Comparison of ENCODE assay signal across 8 mouse cellular contexts in the genomic region with DNA sequence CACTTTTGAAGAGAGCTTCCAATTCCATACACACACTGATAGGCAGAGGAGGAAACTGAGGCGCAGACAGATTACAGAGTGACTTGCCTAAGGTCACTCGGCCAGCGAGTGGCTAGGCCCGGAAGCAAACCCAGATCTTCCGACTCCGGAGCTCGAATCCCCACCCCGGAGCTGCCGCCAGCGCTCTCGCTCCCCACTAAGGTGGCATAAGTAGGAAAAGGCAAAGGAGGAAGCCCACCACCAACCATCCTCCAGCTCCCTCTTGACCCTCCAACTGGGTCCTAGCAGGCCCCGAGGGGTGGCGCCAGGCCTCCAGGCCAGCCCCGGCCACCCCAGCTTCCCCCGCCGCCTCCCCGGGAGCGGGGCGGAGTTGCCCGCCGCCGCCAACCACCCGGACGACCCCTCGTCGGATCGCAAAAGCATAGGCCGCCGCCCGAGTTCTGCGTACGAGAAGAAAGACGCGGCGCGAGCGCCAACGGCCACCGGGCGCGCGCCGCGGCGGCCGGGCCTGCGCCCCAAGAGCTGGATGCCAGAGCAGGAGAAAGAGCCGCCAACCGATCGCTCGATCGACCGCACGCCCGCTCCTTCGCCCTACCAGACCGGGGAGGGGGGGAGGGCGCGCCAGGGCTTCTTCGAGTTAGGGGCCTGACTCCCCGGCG. TPM values are rescaled to one million over a fixed set of nuclear protein-coding genes. Genes with fewer than 3 reads are reported as not detected.
DNase-seq lines count a peak whose midpoint lies in the region; ATAC-seq and TF ChIP-seq lines count a peak whose summit lies in the region.

No protein-coding gene starts in this region.

- peak; percentile 63 for ATAC-seq in hindbrain, embryonic 11.5 days (ENCODE audit: low FRiP score)
- ATAC-seq in neural tube, embryonic 14.5 days (ENCODE audit: low read depth): peak; percentile 47

- peak in 1 of 2 experiments; percentile 28; a peak in 1 of 4 replicates for TF ChIP-seq POLR2A in MEL (IDR thresholded peaks at IDR 0.05; ENCODE audit: control insufficient read depth in 1 of 2, insufficient read depth in 1 of 2, low read depth in 1 of 2, low read length in 2 of 2, poor library complexity in 1 of 2)

- TF ChIP-seq EP300 in MEL (IDR thresholded peaks at IDR 0.05; ENCODE audit: low read depth in 1 of 2, low read length in 2 of 2): no peak

- no peak for TF ChIP-seq CTCF in MEL (IDR thresholded peaks at IDR 0.05 in 2 of 3, conservative IDR thresholded peaks at IDR 0.05 in 1 of 3; ENCODE audit: control insufficient read depth in 1 of 3, insufficient read depth in 1 of 3, low read depth in 2 of 3, low read length in 3 of 3, poor library complexity in 1 of 3, severe bottlenecking in 1 of 3)

- no peaks in the 10 kb centered on the region for H3K9me3 ChIP-seq in MEL (replicated peaks; ENCODE audit: insufficient read depth, low read length)
- H3K9me3 ChIP-seq in embryonic facial prominence, embryonic 10.5 days: peaks cover 53% of the 10 kb centered on the region
- peaks cover 14% of the 10 kb centered on the region; the same call in 1 of the 2 replicates for H3K9me3 ChIP-seq in hindbrain, embryonic 11.5 days (ENCODE audit: control insufficient read depth, low read length)
- peaks cover 6% of the 10 kb centered on the region; the same call in 1 of the 2 replicates for H3K9me3 ChIP-seq in neural tube, embryonic 14.5 days (ENCODE audit: control insufficient read depth, low read length)

- peak overlapping the region; percentile 89 to 91 for H3K4me3 ChIP-seq in MEL (ENCODE audit: control insufficient read depth in 1 of 2, insufficient read depth in 1 of 2, low read depth in 2 of 2, low read length in 2 of 2)
- H3K4me3 ChIP-seq in embryonic facial prominence, embryonic 10.5 days: peak overlapping the region; percentile 90
- H3K4me3 ChIP-seq in hindbrain, embryonic 11.5 days (ENCODE audit: low read depth, low read length): peak overlapping the region; percentile 97
- peak overlapping the region; percentile 99 for H3K4me3 ChIP-seq in neural tube, embryonic 14.5 days (ENCODE audit: low read depth, low read length)

- peaks cover 37% of the 10 kb centered on the region for H3K79me2 ChIP-seq in MEL (ENCODE audit: control insufficient read depth, insufficient read depth, low read length, poor library complexity)

- H3K27me3 ChIP-seq in MEL (ENCODE audit: control insufficient read depth in 1 of 2, insufficient read depth in 2 of 2, low read length in 2 of 2): no peaks in the 10 kb centered on the region
- H3K27me3 ChIP-seq in embryonic facial prominence, embryonic 10.5 days (replicated peaks; ENCODE audit: low read depth, poor library complexity, severe bottlenecking): no peaks in the 10 kb centered on the region
- no peaks in the 10 kb centered on the region for H3K27me3 ChIP-seq in hindbrain, embryonic 11.5 days (ENCODE audit: control insufficient read depth, insufficient read depth, low read length)
- no peaks in the 10 kb centered on the region for H3K27me3 ChIP-seq in neural tube, embryonic 14.5 days (ENCODE audit: control insufficient read depth, insufficient read depth, low read length)

- peak overlapping the region; percentile 92 for H3K9ac ChIP-seq in MEL (ENCODE audit: control insufficient read depth, low read depth, low read length, poor library complexity, severe bottlenecking)
- peak overlapping the region; percentile 97 for H3K9ac ChIP-seq in hindbrain, embryonic 11.5 days (ENCODE audit: low read depth, low read length)
- peak overlapping the region; percentile 94 for H3K9ac ChIP-seq in neural tube, embryonic 14.5 days (replicated peaks; ENCODE audit: low read depth, low read length)

- H3K4me1 ChIP-seq in MEL (ENCODE audit: control insufficient read depth in 1 of 2, insufficient read depth in 2 of 2, low read length in 2 of 2): peaks cover 0 to 16% of the 10 kb centered on the region in 2 experiments; a peak in 2 of 4 replicates
- H3K4me1 ChIP-seq in embryonic facial prominence, embryonic 10.5 days: peaks cover 18% of the 10 kb centered on the region
- peaks cover 6% of the 10 kb centered on the region; the same call in 1 of the 2 replicates for H3K4me1 ChIP-seq in hindbrain, embryonic 11.5 days (replicated peaks; ENCODE audit: control insufficient read depth, insufficient read depth, low read length)
- H3K4me1 ChIP-seq in neural tube, embryonic 14.5 days (ENCODE audit: control insufficient read depth, insufficient read depth, low read length): peaks cover 17% of the 10 kb centered on the region

- peak; percentile 28 for DNase-seq in layer of hippocampus, adult 11-12 months (ENCODE audit: low spot score)
- DNase-seq in layer of hippocampus, postnatal 14 days (ENCODE audit: low spot score in 2 of 2): no peak
- DNase-seq in MEL (ENCODE audit: low read depth, low spot score): peak; percentile 72
- no peak for DNase-seq in embryonic facial prominence, embryonic 10.5 days (ENCODE audit: low spot score)
- DNase-seq in hindbrain, embryonic 11.5 days (ENCODE audit: low spot score): no peak
- DNase-seq in liver: peak; percentile 60
- no peak for DNase-seq in spleen, adult 12 weeks (ENCODE audit: low spot score)

- H3K4me2 ChIP-seq in hindbrain, embryonic 11.5 days (replicated peaks; ENCODE audit: low read depth, low read length): peak overlapping the region; percentile 75
- H3K4me2 ChIP-seq in neural tube, embryonic 14.5 days (ENCODE audit: low read depth, low read length): peak overlapping the region; percentile 68

- peaks cover 33 to 36% of the 10 kb centered on the region in 2 experiments for H3K36me3 ChIP-seq in MEL (ENCODE audit: control insufficient read depth in 1 of 2, insufficient read depth in 2 of 2, low read length in 2 of 2)
- H3K36me3 ChIP-seq in embryonic facial prominence, embryonic 10.5 days (replicated peaks): peaks cover 79% of the 10 kb centered on the region
- peaks cover 20% of the 10 kb centered on the region for H3K36me3 ChIP-seq in hindbrain, embryonic 11.5 days (ENCODE audit: control insufficient read depth, insufficient read depth, low read length)
- peaks cover 17% of the 10 kb centered on the region for H3K36me3 ChIP-seq in neural tube, embryonic 14.5 days (ENCODE audit: control insufficient read depth, insufficient read depth, low read length)

- peak overlapping the region; percentile 76 for H3K27ac ChIP-seq in MEL (ENCODE audit: control insufficient read depth, low read depth, low read length)
- H3K27ac ChIP-seq in embryonic facial prominence, embryonic 10.5 days (replicated peaks): peak overlapping the region; percentile 97
- peak overlapping the region; percentile 94 for H3K27ac ChIP-seq in hindbrain, embryonic 11.5 days (ENCODE audit: low read depth, low read length)
- peak overlapping the region; percentile 95 for H3K27ac ChIP-seq in neural tube, embryonic 14.5 days (ENCODE audit: low read depth, low read length)

- TF ChIP-seq RAD21 in MEL (IDR thresholded peaks at IDR 0.05; ENCODE audit: low read depth, low read length): no peak

- 1% methylated on average over 62 of the region's 62 CpGs for WGBS in embryonic facial prominence, embryonic 10.5 days
- 2% methylated on average over 30 of the region's 62 CpGs for WGBS in hindbrain, embryonic 11.5 days
- WGBS in neural tube, embryonic 14.5 days: 3% methylated on average over 47 of the region's 62 CpGs

TF ChIP-seq in MEL, 35 proteins besides CTCF, POLR2A, EP300 and RAD21:
- TF ChIP-seq HCFC1 (IDR thresholded peaks at IDR 0.05; ENCODE audit: low read depth, low read length): no peak
- no peak for TF ChIP-seq SMC3 (IDR thresholded peaks at IDR 0.05; ENCODE audit: low read depth, low read length)
- TF ChIP-seq NRF1 (IDR thresholded peaks at IDR 0.05; ENCODE audit: insufficient read depth, low read depth, low read length, poor library complexity, severe bottlenecking): peak; percentile 25; the same call in 1 of the 2 replicates
- TF ChIP-seq MYB (IDR thresholded peaks at IDR 0.05; ENCODE audit: low read depth, low read length): peak; percentile 43; the same call in 1 of the 2 replicates
TF ChIP-seq in MEL: peak in this region for 2.

RNA-seq across cellular contexts. Expression of gene Morc2a, which starts 0.6 kb away (rescaled TPM):
- 10 to 100 TPM; 41.8 to 44.0 TPM for total RNA-seq in layer of hippocampus, postnatal 14 days (2021)
- 12.8 and 14.7 TPM in 2 replicates for total RNA-seq in MEL (2012; rRNA removed)
- 10 to 100 TPM; 23.4 to 25.6 TPM for polyA plus RNA-seq in MEL (2012; ENCODE audit: insufficient read depth in 1 of 2, insufficient read length in 2 of 2, low read depth in 1 of 2, low replicate concordance in 2 of 2, missing spikeins in 1 of 2)
- polyA plus RNA-seq in embryonic facial prominence, embryonic 10.5 days (2016; fragmentation: Nextera tagmentation; extraction: Ambion mirVana): 46.8 and 46.9 TPM in 2 replicates
- 31.3 and 32.1 TPM in 2 replicates for polyA plus RNA-seq in hindbrain, embryonic 11.5 days (2014; fragmentation: Nextera tagmentation; extraction: Ambion mirVana)
- 31.0 and 37.0 TPM in 2 replicates for polyA plus RNA-seq in neural tube, embryonic 14.5 days (2014; fragmentation: Nextera tagmentation; extraction: Ambion mirVana)

Comparison
In these comparisons a context has a peak if more than half of its experiments do, and no peak if none do; other contexts are left out.
1. DNase-seq: peak in layer of hippocampus, adult 11-12 months (single experiment), MEL (single experiment) and liver (single experiment); none in layer of hippocampus, postnatal 14 days (0 of 2), embryonic facial prominence, embryonic 10.5 days (single experiment), hindbrain, embryonic 11.5 days (single experiment) and spleen, adult 12 weeks (single experiment).
2. Peak in every context shown above with its lines, with median percentiles within 50 percentile points of each other: H3K27ac ChIP-seq, H3K4me3 ChIP-seq and H3K9ac ChIP-seq.